Mouse (Mus musculus) heart, postnatal 0 days (tissue): Measurements from ENCODE around the gene Cox11.

Experiments used
- CTCF ChIP-seq: IDR thresholded peaks from 2 replicates; pipeline ENCODE4 v1.5.1; 2016; ENCODE audit warnings: antibody characterized with exemption, control low read depth, low read depth
- EP300 ChIP-seq: IDR thresholded peaks from 2 replicates; pipeline ENCODE4 v1.6.1; 2016; ENCODE audit warnings: antibody characterized with exemption, low read depth

GRCm38 (mm10) chr11:90687040-90687439 is 49.1 kb downstream of the Cox11 start:
- TF ChIP-seq CTCF (no peak), EP300 (no peak)
